Mouse (Mus musculus) brain, embryonic 18.5 days (tissue): ENCODE data around the gene Ssbp4.

Experiments used
- DNase-seq: peaks from one replicate; pipeline ENCODE4 v3.0.0-alpha.2; 2012; ENCODE audit warnings: low read depth, low spot score

Gene Ssbp4

GRCm38 (mm10) chr8:70631436-70631835, 22.8 kb upstream of the Ssbp4 start:
- DNase-seq, result no peak

DNA sequence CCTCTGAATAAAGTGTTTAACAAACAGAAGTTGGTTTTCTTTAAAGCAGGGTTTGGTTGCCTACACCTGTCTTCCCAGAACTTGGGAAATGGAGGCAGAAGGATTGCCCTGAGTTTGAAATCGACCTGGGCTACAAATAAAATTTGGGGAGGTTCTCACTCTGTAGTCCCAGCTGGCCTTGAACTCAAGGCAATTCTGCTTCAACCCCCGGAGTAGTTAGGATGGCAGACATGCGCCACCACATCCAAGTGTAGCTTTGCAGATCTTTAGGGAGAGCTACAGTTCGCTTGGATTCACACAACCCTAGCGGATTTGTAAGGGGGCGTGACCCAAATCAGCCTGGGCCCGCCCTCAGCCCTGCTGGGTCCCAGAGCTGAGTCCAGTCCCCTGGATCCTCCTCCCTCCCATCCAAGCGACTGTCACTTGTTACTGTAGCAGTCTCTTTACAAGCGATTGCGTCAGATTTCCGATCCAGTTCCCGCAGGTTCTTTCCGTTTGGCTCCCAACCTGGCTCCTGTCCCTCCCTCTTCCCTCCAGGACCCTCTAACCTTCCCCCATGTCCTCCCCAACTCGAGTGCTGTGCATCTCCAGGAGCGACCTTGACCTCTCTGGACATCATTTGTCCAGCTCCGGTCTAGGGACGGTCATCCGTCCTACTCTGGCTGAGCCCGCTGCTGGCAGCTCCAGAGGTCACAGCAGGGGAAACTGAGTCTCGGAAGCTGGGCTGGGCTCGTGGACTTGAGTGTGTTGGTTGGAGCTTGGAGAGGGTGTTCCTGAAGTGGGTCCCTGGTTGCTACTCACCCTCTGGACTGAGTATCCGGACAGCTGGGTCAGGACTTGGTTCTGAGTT, 22.1 kb upstream of the Ssbp4 start:
- DNase-seq, result no peak

- DNase-seq, result peak; percentile 72
Measured at GRCm38 (mm10) chr8:70629574-70630531, 21.2 kb upstream of the Ssbp4 start.

GRCm38 (mm10) chr8:70628986-70629490, 20.4 kb upstream of the Ssbp4 start:
- DNase-seq, result no peak

DNA sequence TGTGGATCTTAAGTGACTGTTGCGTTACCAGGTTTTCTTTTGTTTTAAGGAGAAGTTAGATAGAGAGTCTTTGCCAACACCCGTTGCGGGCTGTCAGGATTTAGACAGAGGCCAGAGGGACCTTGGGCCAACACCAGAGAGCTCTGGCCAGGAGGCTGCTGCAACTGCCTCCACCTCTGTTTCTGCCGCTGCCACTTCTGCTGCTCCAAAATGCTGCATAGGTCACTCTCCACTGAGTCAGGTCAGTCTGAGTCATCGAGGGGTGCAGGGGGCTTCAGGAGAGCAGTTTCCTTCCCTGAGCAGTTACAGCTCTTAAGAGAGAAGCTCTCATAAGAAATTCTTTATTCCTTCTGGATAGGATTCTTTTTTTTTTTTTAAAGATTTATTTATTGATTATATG, 18.4 kb upstream of the Ssbp4 start:
- no peak for DNase-seq

GRCm38 (mm10) chr8:70625104-70625503, 16.4 kb upstream of the Ssbp4 start:
- no peak for DNase-seq

GRCm38 (mm10) chr8:70622220-70622619, 13.5 kb upstream of the Ssbp4 start:
- no peak for DNase-seq

GRCm38 (mm10) chr8:70618888-70619334, 10.2 kb upstream of the Ssbp4 start:
- no peak for DNase-seq

DNA sequence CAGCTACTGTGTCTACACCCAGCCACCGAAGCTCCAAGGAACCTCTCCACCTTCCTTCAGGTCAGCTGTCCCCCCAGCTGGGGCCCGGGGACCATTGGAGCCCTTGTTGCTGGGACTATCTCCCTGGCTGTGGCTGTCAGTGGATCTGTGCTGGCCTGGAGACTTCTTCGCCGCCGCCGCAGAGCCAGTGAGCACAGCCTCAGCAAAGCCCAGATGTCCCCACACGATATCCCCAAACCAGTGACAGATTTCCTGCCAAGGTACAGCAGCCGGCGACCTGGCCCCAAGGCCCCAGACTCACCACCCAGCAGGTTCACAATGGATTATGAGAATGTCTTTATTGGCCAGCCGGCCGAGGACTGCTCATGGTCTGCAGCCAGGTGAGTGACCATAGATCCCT, 9.3 kb upstream of the Ssbp4 start:
- no peak for DNase-seq

DNA sequence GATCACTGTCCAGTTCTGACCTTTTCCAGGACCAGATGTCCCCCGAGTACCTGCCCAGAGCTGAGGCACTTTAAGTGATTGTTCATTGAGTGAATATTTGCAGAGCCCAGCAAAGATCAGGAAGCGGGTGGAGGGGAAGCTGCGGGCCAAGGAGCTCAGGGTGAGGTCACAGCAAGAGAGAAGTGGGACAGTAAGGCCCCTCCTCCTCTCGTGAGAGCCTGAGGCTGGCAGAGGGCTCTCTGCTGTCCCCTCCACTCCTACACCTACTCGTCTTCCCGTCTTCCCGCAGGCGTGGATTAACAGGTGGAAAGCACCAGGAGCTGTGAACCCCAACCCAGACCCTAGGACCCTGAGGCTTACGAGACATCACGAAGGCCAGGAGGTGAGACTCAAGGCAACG, 8.0 kb upstream of the Ssbp4 start:
- DNase-seq, result no peak

- no peak for DNase-seq
Measured at GRCm38 (mm10) chr8:70615894-70616293, 7.2 kb upstream of the Ssbp4 start, which contains the start of gene Lrrc25. Gene Lrrc25 (plus strand): TSS chr8:70616155.

DNA sequence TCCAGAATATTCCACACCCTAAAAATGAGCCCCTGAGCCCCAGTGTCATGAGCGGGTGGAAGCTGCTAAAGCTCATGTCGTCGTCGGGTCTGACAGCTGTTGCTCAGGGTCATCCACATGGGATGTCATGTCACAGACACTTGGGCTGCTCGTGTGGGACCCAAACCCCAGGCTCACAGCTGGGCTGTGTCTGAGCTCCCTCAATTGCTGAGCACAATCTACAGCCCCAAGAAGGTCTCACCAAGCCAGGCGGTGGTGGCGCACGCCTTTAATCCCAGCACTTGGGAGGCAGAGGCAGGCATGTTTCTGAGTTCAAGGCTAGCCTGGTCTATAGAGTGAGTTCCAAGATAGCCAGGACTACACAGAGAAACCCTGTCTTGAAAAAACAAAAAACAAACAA, 6.6 kb upstream of the Ssbp4 start:
- no peak for DNase-seq

DNA sequence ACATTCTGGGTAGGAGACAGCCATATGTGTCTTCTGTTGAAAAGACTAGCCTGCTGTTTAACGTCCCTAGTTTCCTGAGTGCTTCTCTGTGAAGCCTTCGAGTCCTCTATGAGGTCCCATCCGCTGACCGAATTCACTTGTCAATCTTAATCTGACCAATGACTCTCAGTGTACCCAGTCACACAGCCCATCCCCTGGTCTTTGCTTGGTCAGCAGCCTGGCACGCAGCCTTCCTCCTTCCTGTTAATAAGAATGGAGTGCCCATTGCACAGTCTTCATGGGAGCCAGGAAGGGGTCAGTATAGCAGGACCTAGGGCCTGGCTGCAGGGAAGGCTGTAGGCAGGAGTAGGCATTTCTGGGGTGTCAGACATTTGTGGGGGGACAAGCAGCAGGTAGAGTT, 5.8 kb upstream of the Ssbp4 start:
- no peak for DNase-seq

DNA sequence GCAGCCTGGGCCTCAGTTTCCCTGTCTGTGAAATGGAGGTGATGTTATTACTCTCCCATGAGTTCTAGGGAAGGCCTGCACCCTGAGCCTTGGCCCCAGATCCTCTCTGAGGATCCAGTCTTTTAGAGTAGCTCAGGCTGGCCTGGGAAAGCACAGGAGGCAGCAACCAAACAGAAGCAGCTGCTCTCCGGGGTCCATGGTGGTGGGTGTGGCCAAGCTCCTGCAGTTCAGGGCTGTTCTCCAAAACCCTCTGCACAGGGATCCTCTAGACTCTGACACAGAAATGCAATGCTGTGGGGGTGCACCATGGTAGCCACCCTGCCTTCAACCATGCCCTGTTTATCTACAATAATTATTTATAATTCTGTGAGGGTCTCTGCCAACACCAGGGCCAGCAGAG, 5.1 kb upstream of the Ssbp4 start:
- no peak for DNase-seq

DNA sequence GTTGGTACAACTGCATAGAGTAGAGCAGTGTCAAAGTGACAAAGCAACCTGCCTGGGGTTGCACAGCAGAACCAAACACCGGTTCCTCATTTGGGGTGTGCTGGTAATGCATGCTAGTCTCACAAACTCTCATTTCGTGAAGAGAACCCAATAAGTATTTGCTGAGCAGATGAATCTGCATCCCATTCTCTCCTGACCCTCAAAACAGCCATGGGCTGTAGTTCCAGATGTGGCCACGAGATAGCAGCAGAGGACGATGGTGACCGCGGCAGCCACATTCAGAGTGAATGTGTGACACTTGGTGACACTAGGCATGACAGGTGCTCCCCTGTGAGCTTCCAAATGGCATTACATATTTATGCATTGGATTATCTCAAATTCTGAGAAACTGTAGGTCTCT, 3.2 kb upstream of the Ssbp4 start:
- DNase-seq, result no peak

- DNase-seq, result no peak
Measured at GRCm38 (mm10) chr8:70610796-70611771, 2.4 kb upstream of the Ssbp4 start.

DNA sequence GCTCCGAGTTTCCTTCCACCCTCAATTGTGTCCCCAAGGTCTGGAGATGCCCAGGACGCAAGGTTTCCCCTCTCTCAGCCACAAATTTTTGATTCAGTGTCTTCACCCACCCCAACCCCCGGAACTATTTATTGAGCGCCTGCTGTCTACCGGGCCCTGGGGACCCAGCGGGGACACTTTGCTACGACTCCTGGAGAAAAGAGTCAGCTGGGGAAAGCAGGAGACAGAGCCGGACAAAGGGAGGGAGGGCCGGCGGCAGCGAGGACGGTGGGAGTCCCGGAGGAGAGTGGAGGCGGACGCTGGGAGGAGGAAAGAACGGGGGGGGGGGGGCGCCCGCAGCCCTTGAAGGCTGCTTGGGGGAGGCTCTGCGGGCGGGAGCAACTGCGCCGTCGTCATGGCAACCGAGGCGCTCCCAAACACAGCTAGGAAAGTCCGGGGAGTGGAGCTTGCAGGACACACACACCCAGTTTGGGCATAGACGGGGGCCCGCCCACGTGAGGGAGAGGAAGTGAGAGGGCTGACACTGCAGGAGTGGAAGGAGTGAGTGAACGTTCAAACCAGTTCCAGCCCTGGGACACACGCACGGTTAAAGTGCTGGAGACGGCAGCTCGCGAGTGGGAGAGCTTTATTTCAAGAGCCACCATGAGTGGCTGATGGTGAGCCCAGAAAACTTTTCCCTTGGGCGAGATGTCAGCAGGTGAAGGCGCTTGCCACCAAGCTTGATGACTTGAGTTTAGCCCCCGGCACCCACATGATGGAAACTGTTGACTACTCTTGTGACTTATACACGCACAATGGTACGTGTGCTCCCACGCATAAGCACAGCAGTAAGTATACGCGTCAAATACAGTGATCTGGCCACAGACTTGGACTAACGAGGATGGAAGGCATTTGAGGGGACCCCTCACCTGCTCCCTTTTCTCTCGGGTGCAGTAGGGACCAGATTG, 1.4 kb upstream of the Ssbp4 start:
- DNase-seq, result no peak

DNA sequence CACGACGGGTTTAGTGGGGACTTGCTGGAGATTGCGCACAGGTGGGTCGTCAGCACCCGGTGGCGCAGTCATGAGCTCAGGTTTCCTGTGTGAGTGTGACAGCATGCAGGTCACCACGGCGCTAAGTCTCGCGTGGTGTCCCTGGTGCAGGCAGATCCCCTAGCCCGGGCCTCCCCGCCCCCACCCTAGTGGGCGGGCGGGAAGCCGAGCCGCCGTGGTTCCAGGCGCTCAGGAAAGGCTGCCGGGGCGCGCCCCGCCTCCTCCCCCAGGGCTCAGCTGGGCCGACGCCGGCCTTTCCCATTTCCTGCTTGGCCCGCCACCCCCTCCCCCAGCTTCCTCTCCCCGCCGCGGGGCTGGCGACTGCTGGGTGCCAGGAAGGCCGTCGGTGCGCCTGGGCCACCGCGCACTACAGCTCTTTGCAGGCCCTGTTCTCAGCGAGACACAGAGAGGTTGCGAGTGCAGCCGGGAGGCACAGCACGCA, 736 bp upstream of the Ssbp4 start:
- DNase-seq, result no peak

- DNase-seq, result no peak
Measured at GRCm38 (mm10) chr8:70607898-70608748, 549 bp downstream of the Ssbp4 start.
